Mouse (Mus musculus) liver, embryonic 14.5 days (tissue): Measurements from ENCODE around the gene Gm37240. TPM values are rescaled to one million over a fixed set of nuclear protein-coding genes. Genes with fewer than 3 reads are reported as not detected.

Experiments used
- ATAC-seq: fragments of 200-750 bp; cut with Nextera tagmentation; 2 replicates; pipeline ENCODE4 v1.8.0; 2017; ENCODE audit warnings: moderate number of reproducible peaks, mild to moderate bottlenecking, moderate library complexity; ENCODE audit not compliant: insufficient read depth
- DNase-seq, 3 experiments: peaks; one replicate each; pipeline ENCODE4 v3.0.0-alpha.2; 2012 to 2013; ENCODE audit warnings: low read depth in 3 of 3, low spot score in 3 of 3
- H3K27ac ChIP-seq: fragments of 300-500 bp; sonication (generic); 2 replicates; pipeline ENCODE4 v1.5.1; 2014; ENCODE audit warnings: moderate library complexity, mild to moderate bottlenecking, control low read depth, inconsistent platforms
- H3K27me3 ChIP-seq: fragments of 300-500 bp; sonication (generic); 2 replicates; pipeline ENCODE4 v1.6.1; 2014; ENCODE audit warnings: mild to moderate bottlenecking, low read length, moderate library complexity; ENCODE audit not compliant: control insufficient read depth, insufficient read depth
- H3K36me3 ChIP-seq: fragments of 300-500 bp; sonication (generic); replicated peaks from 2 replicates; pipeline ENCODE4 v1.6.1; 2014; ENCODE audit warnings: low read depth; ENCODE audit not compliant: control insufficient read depth, insufficient read depth
- H3K4me1 ChIP-seq, 2 experiments: fragments of 200-500 bp in 1 of 2; fragments of 300-500 bp in 1 of 2; sonication (generic) in 1 of 2; replicated peaks; 2 replicates each; pipeline ENCODE4 v1.6.1; 2012 to 2014; ENCODE audit warnings: antibody characterized with exemption in 1 of 2, inconsistent platforms in 1 of 2, low read length in 1 of 2; ENCODE audit not compliant: control insufficient read depth in 2 of 2, insufficient read depth in 2 of 2
- H3K4me2 ChIP-seq: fragments of 300-500 bp; sonication (generic); 2 replicates; pipeline ENCODE4 v1.6.1; 2014; ENCODE audit warnings: low read depth, mild to moderate bottlenecking, control low read depth, moderate library complexity
- H3K4me3 ChIP-seq, 2 experiments: fragments of 200-500 bp in 1 of 2; fragments of 300-500 bp in 1 of 2; sonication (generic) in 1 of 2; 2 replicates each; pipeline ENCODE4 v1.5.1; 2012 to 2014; ENCODE audit warnings: low read depth in 2 of 2, low read length in 2 of 2, mild to moderate bottlenecking in 2 of 2, control low read depth in 1 of 2, inconsistent platforms in 1 of 2, moderate library complexity in 1 of 2; ENCODE audit not compliant: insufficient read depth in 1 of 2
- H3K9ac ChIP-seq: fragments of 300-500 bp; sonication (generic); replicated peaks from 2 replicates; pipeline ENCODE4 v1.6.1; 2014; ENCODE audit warnings: mild to moderate bottlenecking, control low read depth, moderate library complexity
- H3K9me3 ChIP-seq: fragments of 300-500 bp; sonication (generic); 2 replicates; pipeline ENCODE4 v1.6.1; 2016; ENCODE audit warnings: low read length, mixed read lengths; ENCODE audit not compliant: control insufficient read depth
- CTCF ChIP-seq: IDR thresholded peaks from 2 replicates; pipeline ENCODE4 v1.5.1; 2016; ENCODE audit warnings: antibody characterized with exemption, low read depth, control low read depth
- EP300 ChIP-seq: IDR thresholded peaks from 2 replicates; pipeline ENCODE4 v1.6.1; 2016; ENCODE audit warnings: antibody characterized with exemption, low read depth
- WGBS: fragments of 180-500 bp; shearing (Covaris S2); extraction: QIAGEN DNeasy Blood & Tissue Kit; methylation state at CpG from one replicate; pipeline ENCODE4 v1.1.7; 2014; ENCODE audit not compliant: insufficient replicate concordance; 5-methylcytosine and 5-hydroxymethylcytosine counted together
- polyA plus RNA-seq, 2 experiments: library from polyadenylated mRNA; depleted of rRNA in 1 of 2; stranded (reverse) in 1 of 2; unstranded in 1 of 2; fragments of >200 nt; fragmentation: Nextera tagmentation in 1 of 2; extraction: Ambion mirVana in 1 of 2; gene quantifications; 2 replicates each; pipeline versions ENCODE4 v1.2.1 to v1.2.3; 2012 to 2014

The Gm37240 gene
- polyA plus RNA-seq, 2 experiments: 0.03 to 0.30 TPM

GRCm38 (mm10) chr3:84602759-84603158 is 1284.6 kb downstream of the Gm37240 start:
- 52% methylated on average over 2 of the region's 2 CpGs for WGBS
- Histone ChIP-seq H3K4me3 (no peak overlapping the region), H3K36me3 (no peaks in the 10 kb centered on the region), H3K9ac (no peak overlapping the region), H3K9me3 (no peaks in the 10 kb centered on the region), H3K4me1 (no peaks in the 10 kb centered on the region; a peak in 2 of 4 replicates), H3K27ac (no peak overlapping the region), H3K27me3 (no peaks in the 10 kb centered on the region), H3K4me2 (no peak overlapping the region)
- TF ChIP-seq CTCF: no peak
- TF ChIP-seq EP300: no peak
- DNase-seq (no peak), ATAC-seq (no peak)

- H3K9me3 ChIP-seq: no peaks in the 10 kb centered on the region
- ATAC-seq (no peak), DNase-seq (no peak)
- H3K9ac ChIP-seq: no peak overlapping the region
- TF ChIP-seq CTCF (no peak), EP300 (no peak)
- no peak overlapping the region for H3K27ac ChIP-seq
- H3K4me1 ChIP-seq: no peaks in the 10 kb centered on the region; a peak in 2 of 4 replicates
- no peaks in the 10 kb centered on the region for H3K36me3 ChIP-seq
- H3K4me3 ChIP-seq: no peak overlapping the region
- 60% methylated on average over 9 of the region's 9 CpGs for WGBS
- no peaks in the 10 kb centered on the region for H3K27me3 ChIP-seq
- H3K4me2 ChIP-seq: no peak overlapping the region
These were observed 1285.3 kb downstream of the Gm37240 start for GRCm38 (mm10) chr3:84601870-84602495.

GRCm38 (mm10) chr3:84598756-84599155 is 1288.6 kb downstream of the Gm37240 start:
- Histone ChIP-seq H3K27ac (no peak overlapping the region), H3K27me3 (peaks cover 6% of the 10 kb centered on the region), H3K4me3 (no peak overlapping the region), H3K9me3 (no peaks in the 10 kb centered on the region), H3K4me2 (no peak overlapping the region), H3K9ac (no peak overlapping the region), H3K36me3 (no peaks in the 10 kb centered on the region), H3K4me1 (peaks cover 0 to 2% of the 10 kb centered on the region in 2 experiments; a peak in 2 of 4 replicates)
- no peak for ATAC-seq
- TF ChIP-seq EP300: no peak
- no peak for TF ChIP-seq CTCF
- DNase-seq: no peak
- WGBS: 51% methylated on average over 6 of the region's 6 CpGs

- H3K36me3 ChIP-seq: no peaks in the 10 kb centered on the region
- H3K27me3 ChIP-seq: peaks cover 6% of the 10 kb centered on the region
- H3K27ac ChIP-seq: no peak overlapping the region
- H3K9me3 ChIP-seq: no peaks in the 10 kb centered on the region
- H3K4me3 ChIP-seq: no peak overlapping the region
- no peak overlapping the region for H3K9ac ChIP-seq
- DNase-seq (no peak), ATAC-seq (no peak)
- 36% methylated on average over 6 of the region's 6 CpGs for WGBS
- no peak overlapping the region for H3K4me2 ChIP-seq
- no peak for TF ChIP-seq EP300
- TF ChIP-seq CTCF: no peak
- peaks cover 0 to 2% of the 10 kb centered on the region in 2 experiments; a peak in 2 of 4 replicates for H3K4me1 ChIP-seq
These were observed 1289.2 kb downstream of the Gm37240 start for GRCm38 (mm10) chr3:84597996-84598734.

- DNase-seq (no peak), ATAC-seq (no peak)
- Histone ChIP-seq H3K27ac (no peak overlapping the region), H3K9ac (no peak overlapping the region), H3K27me3 (peaks cover 6% of the 10 kb centered on the region), H3K4me2 (peak overlapping the region; percentile 61), H3K9me3 (no peaks in the 10 kb centered on the region), H3K4me1 (0 out of 4 replicates have a peak, but pooled peaks cover 0 to 2% of the 10 kb centered on the region in 2 experiments), H3K4me3 (peak overlapping the region in 1 of 2 experiments; percentile 41; a peak in 2 of 4 replicates), H3K36me3 (no peaks in the 10 kb centered on the region)
- TF ChIP-seq EP300 (no peak), CTCF (no peak)
- WGBS: 31% methylated on average over 5 of the region's 5 CpGs
These were observed 1291.6 kb downstream of the Gm37240 start for GRCm38 (mm10) chr3:84595677-84596234.
